Mouse (Mus musculus) erythroid progenitor cell, adult 5-6 weeks (primary cell): ENCODE measurements around the gene Rfxank. TPM values are rescaled to one million over a fixed set of nuclear protein-coding genes. Genes with fewer than 3 reads are reported as not detected.

Experiments
- ATAC-seq: replicated peaks from 2 replicates; pipeline ENCODE4 v1.8.0; 2016; ENCODE audit warnings: moderate number of reproducible peaks, mild to moderate bottlenecking, moderate TSS enrichment, inconsistent platforms; ENCODE audit not compliant: poor library complexity, low FRiP score, severe bottlenecking
- total RNA-seq, 2 experiments: library from RNA; stranded (forward) in 1 of 2; stranded (reverse) in 1 of 2; fragments of 150-400 nt in 1 of 2; fragments of 186-747, 209-891 nt in 1 of 2; gene quantifications; 2 replicates each; pipeline versions ENCODE4 v1.2.3 to v1.2.4; 2015 to 2017; ENCODE audit warnings: low replicate concordance in 2 of 2

Rfxank gene
- total RNA-seq, 2 experiments from 2014 or later, result 2.3 to 16.3 TPM

DNA sequence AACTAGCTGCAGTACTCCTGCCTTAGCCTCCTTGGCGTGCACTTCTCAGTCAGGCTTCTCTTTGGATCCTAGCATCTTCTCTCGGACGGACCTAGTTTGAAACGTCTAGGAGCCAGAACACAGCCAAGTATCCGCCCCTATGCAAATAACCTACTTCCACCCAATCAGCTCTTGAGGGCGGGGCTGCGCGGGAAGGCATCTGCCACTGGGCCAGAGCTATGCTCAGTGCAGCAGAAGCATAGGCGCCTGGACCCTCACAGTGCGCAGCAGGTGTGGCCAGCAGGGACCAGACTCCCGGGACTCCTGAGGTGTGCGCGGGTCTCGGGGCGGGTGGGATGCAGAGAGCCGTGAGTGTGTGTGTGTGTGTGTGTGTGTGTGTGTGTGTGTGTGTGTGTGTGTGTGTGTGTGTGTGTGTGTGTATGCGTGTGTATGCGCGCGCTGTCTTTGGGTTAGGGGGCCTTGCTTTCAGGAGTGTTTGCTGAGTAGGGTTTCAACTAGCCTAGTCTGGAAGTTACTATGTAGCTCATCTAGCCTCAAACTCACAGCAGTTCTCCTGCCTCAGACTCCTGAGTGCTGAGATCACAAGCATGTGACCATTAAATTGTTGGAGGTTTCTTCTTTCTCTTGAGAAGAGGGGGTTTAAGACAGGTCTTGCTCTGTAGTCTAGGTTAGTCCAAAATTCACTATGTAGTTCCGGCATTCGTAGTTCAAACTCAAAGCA is 13.7 kb upstream of the Rfxank start:
- peak; percentile 98 for ATAC-seq

DNA sequence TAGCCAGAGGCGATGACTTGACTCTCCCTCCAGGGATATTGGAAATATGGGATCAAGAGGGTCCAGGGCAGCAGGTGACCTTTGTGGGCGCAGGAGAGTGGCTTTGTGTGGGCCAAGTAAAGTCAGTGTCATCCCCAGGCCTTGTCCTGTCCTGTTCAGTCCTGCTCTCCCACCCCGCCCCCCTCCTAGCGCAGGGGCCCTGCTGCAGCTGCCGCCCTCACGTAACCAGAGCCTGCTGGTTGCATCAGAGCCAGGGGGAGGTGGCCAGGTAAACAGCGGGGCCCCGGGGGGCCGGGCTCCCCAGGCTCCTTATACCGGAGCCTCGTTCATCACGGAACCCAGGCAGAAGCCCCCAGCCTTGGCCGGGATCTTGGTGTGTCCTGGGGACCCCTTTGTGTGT is 11.2 kb upstream of the Rfxank start:
- ATAC-seq, result no peak

GRCm38 (mm10) chr8:70147678-70148607 is 9.0 kb upstream of the Rfxank start:
- ATAC-seq, result no peak

DNA sequence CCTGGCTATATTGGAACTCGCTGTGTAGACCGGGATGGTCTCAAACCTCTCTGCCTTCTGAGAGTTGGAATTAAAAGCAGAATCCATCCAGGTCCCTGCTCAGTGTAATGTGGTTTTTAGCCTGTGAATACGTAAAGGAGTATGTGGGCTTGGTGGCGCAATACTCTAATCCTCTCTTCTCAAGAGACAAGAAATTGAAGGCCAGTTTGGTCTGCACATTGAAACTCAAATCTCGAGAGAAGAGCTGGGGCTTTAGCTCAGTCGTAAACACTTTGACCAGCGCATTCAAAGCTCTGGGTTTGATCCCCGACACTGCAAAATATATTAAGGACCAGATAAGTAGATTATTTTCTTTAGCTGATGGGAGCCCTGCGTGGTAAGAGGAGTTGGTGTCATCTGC is 1.0 kb upstream of the Rfxank start:
- ATAC-seq, result no peak

DNA sequence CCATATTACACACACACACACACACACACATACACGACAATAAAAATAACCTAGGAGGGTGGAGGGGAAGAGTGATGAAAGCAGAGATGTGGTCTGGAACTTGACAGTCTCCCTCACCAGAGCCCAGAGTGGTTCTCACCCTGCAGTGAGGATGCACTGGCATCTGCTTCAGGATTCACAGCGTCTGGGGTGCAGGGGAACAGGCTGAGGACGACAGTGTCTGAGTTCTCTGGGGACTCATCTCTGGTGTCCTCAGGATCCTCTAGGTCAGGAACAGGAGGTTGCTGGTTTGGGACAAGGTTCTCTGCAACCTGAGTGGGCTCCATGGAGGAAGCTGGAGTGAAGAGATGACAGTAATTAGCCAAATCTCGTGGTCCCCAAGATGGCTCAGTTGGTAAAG is 1.1 kb downstream of the Rfxank start:
- ATAC-seq, result no peak

- no peak for ATAC-seq
These were observed 2.4 kb downstream of the Rfxank start for GRCm38 (mm10) chr8:70136591-70136990.

DNA sequence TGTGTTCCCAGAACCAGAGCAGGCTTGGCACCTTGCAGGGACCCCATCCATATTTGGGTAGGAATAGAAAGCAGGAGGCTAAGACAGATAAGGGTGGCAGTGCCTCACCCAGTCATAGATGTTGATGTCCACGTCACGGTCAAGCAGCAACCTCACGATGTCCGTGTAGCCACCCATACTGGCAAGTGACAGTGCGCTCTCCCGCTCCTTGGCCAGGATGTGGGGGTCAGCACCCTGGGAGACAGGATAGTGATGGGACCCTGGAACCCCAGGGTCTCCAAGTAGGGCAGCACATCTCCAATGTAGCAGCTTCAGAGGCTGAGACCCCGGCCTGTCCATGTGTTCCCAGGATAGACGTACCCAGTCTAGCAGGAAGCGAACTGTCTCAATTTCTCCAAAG is 4.0 kb downstream of the Rfxank start:
- ATAC-seq, result no peak

DNA sequence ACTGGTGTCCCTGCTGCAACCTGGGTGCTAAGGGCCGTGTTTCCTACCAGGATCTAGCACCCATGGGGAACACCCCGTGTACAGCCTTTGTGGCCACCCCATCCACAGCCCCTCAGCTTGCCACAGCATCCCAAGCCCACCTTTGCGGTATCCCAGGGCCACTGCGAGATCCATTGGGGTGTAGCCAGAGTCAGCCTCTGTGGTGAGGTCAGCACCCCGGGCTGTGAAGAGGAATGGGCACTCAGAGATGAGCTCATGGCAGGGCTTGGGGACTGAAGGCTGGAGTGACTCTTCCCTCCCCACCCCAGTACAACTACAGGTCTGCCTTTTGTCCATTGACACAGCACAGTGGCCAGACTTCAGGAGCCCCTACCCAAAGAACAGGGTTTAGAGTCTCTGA is 4.9 kb downstream of the Rfxank start:
- ATAC-seq, result no peak

- ATAC-seq, result peak; percentile 91
These were observed 7.6 kb downstream of the Rfxank start, which contains the start of gene Nr2c2ap for GRCm38 (mm10) chr8:70131166-70131883. Gene Nr2c2ap (plus strand): TSS chr8:70131333.

DNA sequence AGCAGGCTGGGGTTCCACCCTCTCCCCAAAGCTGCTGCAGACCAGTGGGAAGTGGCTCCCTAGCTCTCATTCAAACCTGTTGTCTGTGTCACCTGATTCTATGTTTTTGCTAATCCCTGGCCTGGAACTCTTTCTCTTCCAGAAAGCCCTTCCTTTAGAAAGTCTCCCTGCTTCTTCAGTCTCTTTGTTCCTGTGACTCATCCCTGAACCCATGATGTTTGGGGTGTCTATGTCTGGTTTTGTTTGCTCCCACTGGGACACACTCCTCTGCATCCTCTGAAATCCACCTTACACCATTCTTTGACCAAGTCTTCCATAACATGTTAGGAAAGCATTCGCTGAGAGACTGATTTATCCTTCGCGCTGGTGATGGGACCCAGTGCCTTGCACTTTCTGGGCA is 8.9 kb downstream of the Rfxank start:
- no peak for ATAC-seq

DNA sequence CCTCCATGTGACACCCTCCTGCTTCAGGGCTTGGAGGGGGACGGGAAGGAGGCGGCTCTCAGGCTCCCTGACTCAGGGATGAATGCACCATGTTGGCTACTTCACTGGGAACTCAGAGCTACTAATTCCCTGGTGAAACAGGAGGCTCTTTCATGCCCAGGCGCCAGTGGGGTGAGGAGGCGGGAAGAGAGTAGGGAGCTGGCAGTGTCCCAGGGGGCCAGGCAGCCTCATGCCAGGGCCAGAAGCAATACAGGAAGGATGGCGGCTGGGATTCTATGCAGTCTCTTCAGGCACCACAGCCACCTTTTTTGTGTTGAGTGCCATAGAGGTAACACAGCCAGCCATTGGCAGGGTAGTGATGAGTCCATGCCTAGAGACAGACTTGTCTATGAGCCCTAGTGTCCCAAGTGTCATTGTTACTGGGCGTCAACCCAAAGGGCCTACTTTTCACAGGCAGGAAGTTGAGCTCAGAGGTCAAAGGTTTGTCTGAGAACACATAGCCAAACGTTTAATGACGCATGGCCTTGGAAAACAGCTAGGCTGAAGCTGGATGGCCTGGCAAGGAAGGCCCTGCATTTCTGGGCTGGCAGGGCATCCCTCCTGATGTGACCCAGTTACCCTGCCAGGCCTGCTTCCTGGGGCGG is 9.5 kb downstream of the Rfxank start:
- no peak for ATAC-seq

DNA sequence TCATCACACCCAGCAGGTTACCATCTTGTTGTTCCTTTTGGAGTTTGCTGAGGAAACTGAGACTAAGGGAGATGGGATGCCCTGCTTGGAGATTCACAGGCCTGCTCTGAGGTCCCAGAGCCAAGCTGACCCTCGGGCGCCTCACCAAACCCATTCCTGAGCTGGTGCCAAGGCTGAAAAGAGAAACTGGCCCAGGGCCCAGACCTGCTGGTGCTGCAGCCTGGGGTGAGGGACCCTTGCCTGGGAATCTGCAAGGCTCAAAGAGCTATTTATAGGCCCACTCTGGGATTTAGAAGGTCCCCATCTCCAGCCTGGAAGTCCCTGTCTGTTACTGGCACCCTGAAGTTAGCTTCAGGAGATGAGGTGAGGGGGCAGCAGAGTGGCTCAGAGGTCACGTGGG is 10.5 kb downstream of the Rfxank start:
- ATAC-seq, result no peak

GRCm38 (mm10) chr8:70124992-70125391 is 14.0 kb downstream of the Rfxank start:
- ATAC-seq, result no peak

- no peak for ATAC-seq
These were observed 16.1 kb downstream of the Rfxank start for GRCm38 (mm10) chr8:70122863-70123262.

DNA sequence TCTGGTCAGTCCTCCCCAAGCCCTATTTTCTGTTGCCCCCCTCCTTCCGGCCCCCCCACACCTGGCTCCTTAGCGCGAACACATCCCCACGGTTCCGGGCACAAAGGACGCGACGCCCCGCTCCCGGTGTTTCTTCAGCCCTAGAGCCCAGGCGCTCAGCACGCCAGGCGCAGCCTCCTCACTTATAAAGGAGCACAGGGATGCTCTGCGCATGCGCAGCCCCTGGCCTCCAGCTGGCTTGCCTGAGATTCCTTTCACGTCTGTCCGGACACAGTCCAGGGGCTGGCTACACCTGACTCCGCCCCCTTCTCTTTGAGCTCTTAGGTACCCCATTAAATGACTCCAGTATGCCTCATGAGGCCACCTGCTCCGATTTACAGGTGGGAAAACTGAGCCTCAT is 18.3 kb downstream of the Rfxank start, which contains the start of gene Ncan:
Ncan (minus strand) TSS at position 207 of the 400 bp plus-strand sequence.
- no peak for ATAC-seq

DNA sequence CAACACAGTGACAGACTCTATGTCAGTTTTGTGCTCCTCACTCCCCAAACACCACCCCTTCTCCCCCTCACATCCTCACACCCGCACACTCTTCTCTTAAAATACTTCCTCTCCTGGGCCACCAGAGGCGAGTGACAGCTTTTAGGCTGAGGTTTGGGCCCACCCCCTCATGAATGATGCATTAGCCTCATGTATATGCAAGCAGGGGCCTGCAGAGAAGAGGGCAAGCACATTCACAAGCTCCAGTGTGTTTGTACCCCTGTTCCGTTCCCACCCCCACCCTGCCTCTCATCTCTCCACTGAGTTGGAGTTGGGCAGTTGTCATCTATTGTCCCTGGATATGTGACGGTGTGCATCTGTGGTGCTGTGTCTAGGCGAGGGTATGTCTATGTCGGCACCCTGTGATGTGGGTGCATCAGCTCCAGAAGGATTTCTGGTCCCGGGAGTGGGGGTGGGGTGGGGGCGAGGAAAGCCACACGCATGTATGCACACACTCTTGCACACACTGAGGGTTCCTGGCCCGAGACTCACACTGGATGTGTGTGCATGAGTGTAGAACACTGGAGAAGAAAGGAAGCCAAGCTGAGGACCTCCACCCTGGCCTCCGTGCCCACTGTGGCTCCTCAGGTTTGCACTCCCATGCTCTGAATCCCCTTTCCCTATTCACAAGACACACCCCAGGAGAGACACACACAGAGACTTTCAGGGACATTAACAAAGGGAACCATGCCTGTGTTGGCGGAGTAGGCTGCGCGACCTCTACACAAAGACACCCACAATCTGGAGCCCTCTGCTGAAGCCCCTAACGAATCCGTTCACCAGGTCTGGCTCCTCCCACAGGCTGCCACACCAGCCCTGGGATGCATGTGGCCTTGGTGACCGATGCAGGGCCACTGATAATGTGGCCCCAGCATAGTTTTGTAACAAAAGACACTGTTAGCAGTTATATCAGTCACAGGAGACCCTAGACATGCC is 19.9 kb downstream of the Rfxank start:
- no peak for ATAC-seq

GRCm38 (mm10) chr8:70117611-70118010 is 21.3 kb downstream of the Rfxank start:
- no peak for ATAC-seq

DNA sequence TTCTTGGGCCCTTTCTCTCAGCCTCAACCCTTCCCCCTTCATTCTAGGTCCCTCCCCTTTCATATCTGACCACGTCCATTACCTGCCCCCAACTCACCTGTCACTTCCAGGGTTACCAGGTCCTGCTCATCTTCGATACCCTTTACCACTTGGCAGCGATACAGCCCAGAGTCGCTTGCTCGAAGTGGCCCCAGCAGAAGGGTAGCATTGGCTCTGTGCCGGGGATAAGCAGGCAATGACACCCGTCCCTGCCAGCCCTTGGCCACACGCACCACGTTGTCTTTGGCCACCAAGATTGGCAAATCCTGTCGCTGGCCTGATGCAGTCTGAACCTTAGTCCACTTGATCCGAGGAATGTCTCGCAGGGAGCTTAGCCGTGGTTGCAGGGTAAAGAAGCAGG is 24.1 kb downstream of the Rfxank start:
- no peak for ATAC-seq

DNA sequence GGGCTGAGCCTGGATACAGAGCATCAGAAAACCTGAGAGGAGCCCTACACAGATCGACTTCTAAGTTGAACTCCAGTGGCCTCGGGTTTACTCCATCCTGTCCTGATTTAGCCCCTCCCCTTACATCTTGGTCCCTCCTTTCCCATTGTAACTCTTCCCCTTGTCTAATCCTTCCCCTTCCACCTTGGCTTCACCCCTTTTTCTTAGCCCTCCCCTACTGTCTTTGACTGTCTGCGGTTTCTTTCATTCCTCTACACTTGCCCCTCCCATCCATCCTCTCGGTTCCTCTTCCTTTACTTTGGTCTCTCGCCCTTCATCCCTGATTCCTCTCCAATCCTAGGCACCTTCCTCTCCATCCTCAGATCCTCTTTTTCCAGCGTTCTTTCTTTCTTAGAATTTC is 24.5 kb downstream of the Rfxank start:
- no peak for ATAC-seq
